19 mouse cellular contexts compared by ENCODE assay signal in the genomic region with DNA sequence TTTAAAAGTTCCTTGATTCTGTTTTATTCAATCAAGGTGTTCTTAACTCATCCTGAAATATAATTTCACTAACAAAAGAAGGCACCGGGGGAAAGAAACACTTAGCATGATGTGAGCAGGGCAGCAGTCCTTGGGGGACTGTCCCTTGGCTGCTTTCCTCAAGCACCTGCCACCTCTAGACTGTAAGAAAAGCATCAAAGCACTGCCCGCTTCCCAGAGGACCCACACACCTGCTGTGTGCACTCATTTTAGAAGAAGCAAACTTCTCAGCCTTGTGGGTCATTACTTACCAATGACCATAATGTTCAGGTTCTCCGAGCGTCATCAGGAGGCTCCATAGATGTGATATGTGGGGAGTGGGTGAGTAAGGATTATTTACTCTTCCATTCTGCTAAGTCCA.
"Had no signal": no experiment of that assay in that cellular context is flagged by ENCODE, and none has a peak within 500 bp of the region (broad histone marks: within the 10 kb centered on the region; RNA-seq: fewer than 3 reads in every experiment).

No protein-coding gene starts in this region.

- DNase-seq: lung, adult 18-20 months; lung, embryonic 14.5 days; lung, postnatal 10 days; lung, postnatal 4 days; midbrain, embryonic 14.5 days; retina, postnatal 1 day; right cerebral cortex, adult 18-20 months; right cerebral cortex, postnatal 25 days; right cerebral cortex, postnatal 4 days; spleen, adult 18-20 months; thymus, adult 18-20 months; thymus, postnatal 14 days; thymus, postnatal 36 days had no signal

- H3K36me3 ChIP-seq: midbrain, embryonic 10.5 days; midbrain, embryonic 12.5 days; neural tube, embryonic 13.5 days; neural tube, embryonic 15.5 days had no signal

- H3K4me3 ChIP-seq: midbrain, embryonic 10.5 days; midbrain, embryonic 12.5 days; myocyte; neural tube, embryonic 13.5 days; neural tube, embryonic 15.5 days had no signal

- ATAC-seq: midbrain, embryonic 16.5 days had no signal

- H3K4me1 ChIP-seq: midbrain, embryonic 10.5 days; midbrain, embryonic 12.5 days; neural tube, embryonic 15.5 days had no signal

- H3K9ac ChIP-seq: lung, embryonic 14.5 days; midbrain, embryonic 12.5 days; neural tube, embryonic 13.5 days; neural tube, embryonic 15.5 days had no signal

- H3K9me3 ChIP-seq: midbrain, embryonic 10.5 days; midbrain, embryonic 12.5 days; neural tube, embryonic 13.5 days; neural tube, embryonic 15.5 days had no signal

- H3K27me3 ChIP-seq: midbrain, embryonic 12.5 days; neural tube, embryonic 13.5 days; neural tube, embryonic 15.5 days had no signal

- H3K27ac ChIP-seq: midbrain, embryonic 10.5 days; midbrain, embryonic 12.5 days; neural tube, embryonic 13.5 days; neural tube, embryonic 15.5 days had no signal

- H3K4me2 ChIP-seq: lung, embryonic 14.5 days; midbrain, embryonic 12.5 days; neural tube, embryonic 13.5 days; neural tube, embryonic 15.5 days had no signal
